Mouse (Mus musculus): Measurements from ENCODE around the gene Osbpl3.

DNA sequence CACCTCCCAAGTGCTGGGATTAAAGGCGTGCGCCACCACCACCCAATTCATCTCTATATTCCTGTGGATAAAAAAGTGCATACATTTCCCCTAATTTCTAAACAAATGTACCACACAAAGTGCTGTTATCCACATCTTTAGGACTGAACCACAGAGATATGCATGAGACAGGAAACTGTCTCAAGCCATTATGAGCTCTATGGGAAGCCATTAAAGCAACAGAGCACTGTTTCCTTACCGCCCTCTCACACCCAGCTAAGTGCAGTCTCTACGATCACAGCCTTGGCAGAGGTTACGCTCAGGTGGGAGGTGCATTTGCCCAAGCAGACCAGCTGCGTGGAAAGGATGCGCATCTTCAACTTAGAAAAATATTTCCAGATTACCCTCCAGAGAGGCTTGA is 26.7 kb downstream of the Osbpl3 start:
- no peak for TF ChIP-seq POLR2A (IDR thresholded peaks at IDR 0.05; ENCODE audit: borderline replicate concordance, extremely low read depth, low read depth, low read length)
- TF ChIP-seq CTCF (IDR thresholded peaks at IDR 0.05; ENCODE audit: insufficient read depth, low read length) = no peak

Data from lung, adult 2 months (tissue).